Mouse (Mus musculus) megakaryocyte, embryonic 14.5 days (primary cell): ENCODE data around the gene Amacr. TPM values are rescaled to one million over a fixed set of nuclear protein-coding genes. Genes with fewer than 3 reads are reported as not detected.
A peak's percentile ranks its signal among the peaks of the same experiment; 100 is the strongest.

Experiments
- H3K27me3 ChIP-seq: replicated peaks from 2 replicates; pipeline ENCODE3; 2012; ENCODE audit warnings: inconsistent platforms
- H3K36me3 ChIP-seq: replicated peaks from 2 replicates; pipeline ENCODE3; 2012; ENCODE audit warnings: low read length, inconsistent platforms, mixed read lengths
- H3K4me1 ChIP-seq: 2 replicates; pipeline ENCODE4 v1.6.1; 2012; ENCODE audit warnings: inconsistent platforms
- H3K4me3 ChIP-seq: replicated peaks from 2 replicates; pipeline ENCODE3; 2012; ENCODE audit warnings: moderate library complexity, mild to moderate bottlenecking, inconsistent platforms
- H3K9me3 ChIP-seq: 2 replicates; pipeline ENCODE4 v1.6.1; 2012; ENCODE audit warnings: inconsistent platforms
- FLI1 ChIP-seq: IDR thresholded peaks from 2 replicates; pipeline ENCODE4 v1.6.1; 2012; ENCODE audit warnings: low read length, inconsistent platforms, mixed read lengths
- GATA1 ChIP-seq: IDR thresholded peaks from 3 replicates; pipeline ENCODE4 v1.6.1; 2012; ENCODE audit warnings: mixed read lengths, low read length, inconsistent platforms, borderline replicate concordance
- polyA plus RNA-seq: library from polyadenylated mRNA; stranded (reverse); fragments of >175 nt; gene quantifications from 2 replicates; pipeline ENCODE4 v1.2.3, GENCODE M21; 2012; ENCODE audit warnings: low replicate concordance; ENCODE audit not compliant: insufficient read depth

Gene Amacr
- polyA plus RNA-seq, 1 experiment = 2.6 TPM

GRCm38 (mm10) chr15:11035947-11036474 lies 54.5 kb downstream of the Amacr start:
- Histone ChIP-seq H3K9me3 (no peaks in the 10 kb centered on the region), H3K4me1 (peaks cover 28% of the 10 kb centered on the region), H3K36me3 (no peaks in the 10 kb centered on the region), H3K4me3 (peak overlapping the region; percentile 88), H3K27me3 (peaks cover 62% of the 10 kb centered on the region)
- no peak for TF ChIP-seq GATA1
- no peak for TF ChIP-seq FLI1

GRCm38 (mm10) chr15:11036535-11037375 lies 55.2 kb downstream of the Amacr start:
- Histone ChIP-seq H3K27me3 (peaks cover 58% of the 10 kb centered on the region), H3K36me3 (no peaks in the 10 kb centered on the region), H3K4me1 (peaks cover 28% of the 10 kb centered on the region), H3K4me3 (peak overlapping the region; percentile 88), H3K9me3 (no peaks in the 10 kb centered on the region)
- TF ChIP-seq FLI1 (no peak), GATA1 (no peak)

- peaks cover 58% of the 10 kb centered on the region for H3K27me3 ChIP-seq
- H3K36me3 ChIP-seq = no peaks in the 10 kb centered on the region
- no peaks in the 10 kb centered on the region for H3K9me3 ChIP-seq
- peaks cover 28% of the 10 kb centered on the region for H3K4me1 ChIP-seq
- H3K4me3 ChIP-seq = no peak overlapping the region
- no peak for TF ChIP-seq GATA1
- TF ChIP-seq FLI1 = no peak
Measured at GRCm38 (mm10) chr15:11037376-11037695, 55.8 kb downstream of the Amacr start.

GRCm38 (mm10) chr15:11037711-11038110 lies 56.2 kb downstream of the Amacr start, which contains the start of gene Rxfp3:
Gene Rxfp3, minus strand, starts transcription at chr15:11037991.
- H3K27me3 ChIP-seq = peaks cover 58% of the 10 kb centered on the region
- no peaks in the 10 kb centered on the region for H3K9me3 ChIP-seq
- H3K36me3 ChIP-seq = no peaks in the 10 kb centered on the region
- TF ChIP-seq GATA1 (no peak), FLI1 (no peak)
- H3K4me3 ChIP-seq = peak within 1 kb of the TSS; percentile 88
- H3K4me1 ChIP-seq = peaks cover 28% of the 10 kb centered on the region

- H3K9me3 ChIP-seq = no peaks in the 10 kb centered on the region
Measured at GRCm38 (mm10) chr15:11038476-11038875, 56.9 kb downstream of the Amacr start.

GRCm38 (mm10) chr15:11040067-11040466 lies 58.5 kb downstream of the Amacr start:
- peaks cover 40% of the 10 kb centered on the region for H3K27me3 ChIP-seq
- no peaks in the 10 kb centered on the region for H3K9me3 ChIP-seq
- no peak for TF ChIP-seq FLI1
- TF ChIP-seq GATA1 = no peak
- H3K4me1 ChIP-seq = peaks cover 28% of the 10 kb centered on the region
- H3K36me3 ChIP-seq = no peaks in the 10 kb centered on the region
- no peak overlapping the region for H3K4me3 ChIP-seq

More at GRCm38 (mm10) chr15:11038476-11038875, 56.9 kb downstream of the Amacr start:
- Histone ChIP-seq H3K27me3 (peaks cover 52% of the 10 kb centered on the region), H3K36me3 (no peaks in the 10 kb centered on the region), H3K4me3 (no peak overlapping the region), H3K4me1 (peaks cover 28% of the 10 kb centered on the region)
- TF ChIP-seq GATA1 (no peak), FLI1 (no peak)

- peaks cover 23% of the 10 kb centered on the region for H3K4me1 ChIP-seq
- H3K4me3 ChIP-seq = no peak overlapping the region
- TF ChIP-seq GATA1 = no peak
- TF ChIP-seq FLI1 = no peak
- H3K36me3 ChIP-seq = no peaks in the 10 kb centered on the region
- H3K27me3 ChIP-seq = peaks cover 29% of the 10 kb centered on the region
- H3K9me3 ChIP-seq = no peaks in the 10 kb centered on the region
Measured at GRCm38 (mm10) chr15:11041229-11041628, 59.7 kb downstream of the Amacr start.

- TF ChIP-seq GATA1 (no peak), FLI1 (no peak)
- peaks cover 7% of the 10 kb centered on the region for H3K4me1 ChIP-seq
Measured at GRCm38 (mm10) chr15:11042828-11043227, 61.3 kb downstream of the Amacr start.

More at GRCm38 (mm10) chr15:11042828-11043227, 61.3 kb downstream of the Amacr start:
- Histone ChIP-seq H3K27me3 (peaks cover 13% of the 10 kb centered on the region), H3K4me3 (no peak overlapping the region), H3K9me3 (no peaks in the 10 kb centered on the region), H3K36me3 (no peaks in the 10 kb centered on the region)

Other genes starting within 250 kb of the Amacr start
- not detected in 2 replicates for gene C1qtnf3, start 29.4 kb upstream of the Amacr start, polyA plus RNA-seq
- not detected in 2 replicates for gene Slc45a2, start 19.0 kb downstream of the Amacr start, polyA plus RNA-seq
- gene Rxfp3, start 56.2 kb downstream of the Amacr start, polyA plus RNA-seq = not detected in 2 replicates
- gene Adamts12, start 83.0 kb downstream of the Amacr start, polyA plus RNA-seq = 0.18 TPM in 1 of 2 replicates, not detected in the other